Mouse (Mus musculus) midbrain, embryonic 13.5 days (tissue): ENCODE data around the gene Gm28269. TPM values are rescaled to one million over a fixed set of nuclear protein-coding genes. Genes with fewer than 3 reads are reported as not detected.

Experiments
- ATAC-seq: fragments of 200-750 bp; cut with Nextera tagmentation; 2 replicates; pipeline ENCODE4 v1.8.0; 2017; ENCODE audit warnings: mild to moderate bottlenecking, moderate TSS enrichment, moderate library complexity
- H3K27ac ChIP-seq: fragments of 300-500 bp; sonication (generic); 2 replicates; pipeline ENCODE4 v1.5.1; 2015; ENCODE audit warnings: inconsistent platforms, mild to moderate bottlenecking, moderate library complexity
- H3K27me3 ChIP-seq: fragments of 300-500 bp; sonication (generic); 2 replicates; pipeline ENCODE4 v1.6.1; 2015; ENCODE audit warnings: mild to moderate bottlenecking, inconsistent platforms
- H3K36me3 ChIP-seq: fragments of 300-500 bp; sonication (generic); 2 replicates; pipeline ENCODE4 v1.6.1; 2015; ENCODE audit warnings: mild to moderate bottlenecking, inconsistent platforms
- H3K4me1 ChIP-seq: fragments of 300-500 bp; sonication (generic); replicated peaks from 2 replicates; pipeline ENCODE4 v1.6.1; 2015; ENCODE audit warnings: inconsistent platforms
- H3K4me2 ChIP-seq: fragments of 300-500 bp; sonication (generic); replicated peaks from 2 replicates; pipeline ENCODE4 v1.6.1; 2015; ENCODE audit warnings: moderate library complexity, mild to moderate bottlenecking, inconsistent platforms
- H3K4me3 ChIP-seq: fragments of 300-500 bp; sonication (generic); replicated peaks from 2 replicates; pipeline ENCODE4 v1.5.1; 2015; ENCODE audit warnings: mild to moderate bottlenecking, inconsistent platforms
- H3K9ac ChIP-seq: fragments of 300-500 bp; sonication (generic); replicated peaks from 2 replicates; pipeline ENCODE4 v1.6.1; 2015; ENCODE audit warnings: mild to moderate bottlenecking, inconsistent platforms
- H3K9me3 ChIP-seq: fragments of 300-500 bp; sonication (generic); 2 replicates; pipeline ENCODE4 v1.6.1; 2016; ENCODE audit warnings: mild to moderate bottlenecking, inconsistent platforms
- WGBS: fragments of 180-500 bp; shearing (Covaris S2); methylation state at CpG from one replicate; pipeline ENCODE4 v1.1.7; 2015; 5-methylcytosine and 5-hydroxymethylcytosine counted together
- polyA plus RNA-seq: library from polyadenylated mRNA; unstranded; fragments of >200 nt; fragmentation: Nextera tagmentation; extraction: Ambion mirVana; gene quantifications from 2 replicates; pipeline ENCODE4 v1.2.1, GENCODE M21; 2015

Gene Gm28269
- polyA plus RNA-seq, result not detected in 2 replicates

GRCm38 (mm10) chrX:21744997-21745396, at the start of gene Gm28269:
Gene Gm28269, minus strand, starts transcription at chrX:21745097.
- H3K9me3 ChIP-seq, result no peaks in the 10 kb centered on the region
- H3K4me3 ChIP-seq, result no peak within 1 kb of the TSS
- H3K27ac ChIP-seq, result no peak within 1 kb of the TSS
- H3K36me3 ChIP-seq, result no peaks in the 10 kb centered on the region
- no peaks in the 10 kb centered on the region for H3K4me1 ChIP-seq
- ATAC-seq, result no peak
- H3K9ac ChIP-seq, result no peak within 1 kb of the TSS
- no peaks in the 10 kb centered on the region for H3K27me3 ChIP-seq
- no peak within 1 kb of the TSS for H3K4me2 ChIP-seq

GRCm38 (mm10) chrX:21716885-21717284, 28.0 kb downstream of the Gm28269 start:
- Histone ChIP-seq H3K9ac (no peak overlapping the region), H3K27me3 (no peaks in the 10 kb centered on the region), H3K4me2 (no peak overlapping the region), H3K4me1 (no peaks in the 10 kb centered on the region), H3K36me3 (no peaks in the 10 kb centered on the region), H3K27ac (no peak overlapping the region), H3K9me3 (no peaks in the 10 kb centered on the region), H3K4me3 (no peak overlapping the region)
- WGBS, result 93% methylated on average over 2 of the region's 2 CpGs
- ATAC-seq, result no peak

GRCm38 (mm10) chrX:21715293-21715692, 29.6 kb downstream of the Gm28269 start:
- H3K9ac ChIP-seq, result no peak overlapping the region
- 64% methylated on average over 5 of the region's 5 CpGs for WGBS

DNA sequence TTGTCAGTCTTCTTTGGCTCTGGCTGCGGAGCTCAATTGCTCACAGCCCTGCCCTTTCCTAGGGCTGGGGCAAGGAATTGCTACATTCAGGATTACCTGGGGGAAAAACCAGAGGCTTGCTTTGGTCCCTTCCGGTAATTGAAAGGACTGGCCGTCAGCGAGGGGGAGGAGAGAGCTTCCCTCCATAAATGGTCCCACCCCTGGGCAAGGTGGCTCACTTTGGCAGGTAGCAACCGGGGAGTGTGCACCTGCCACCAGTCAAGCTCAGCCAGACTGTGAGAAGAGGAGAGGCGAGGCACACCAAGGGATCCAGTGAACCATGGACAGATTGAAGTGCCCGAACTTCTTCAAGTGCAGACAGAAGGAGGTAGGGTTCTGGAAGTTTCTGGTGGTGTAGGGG, 30.1 kb downstream of the Gm28269 start, which contains the start of gene Slc6a14:
TSS of gene Slc6a14 (plus strand) at position 68 of the 400 bp plus-strand sequence.
- Histone ChIP-seq H3K36me3 (no peaks in the 10 kb centered on the region), H3K4me2 (no peak within 1 kb of the TSS), H3K27ac (no peak within 1 kb of the TSS), H3K27me3 (no peaks in the 10 kb centered on the region), H3K4me1 (no peaks in the 10 kb centered on the region), H3K4me3 (no peak within 1 kb of the TSS), H3K9ac (no peak within 1 kb of the TSS), H3K9me3 (no peaks in the 10 kb centered on the region)
- 71% methylated on average over 7 of the region's 7 CpGs for WGBS
- ATAC-seq, result no peak

More at GRCm38 (mm10) chrX:21715293-21715692, 29.6 kb downstream of the Gm28269 start:
- no peaks in the 10 kb centered on the region for H3K36me3 ChIP-seq
- ATAC-seq, result no peak
- H3K27me3 ChIP-seq, result no peaks in the 10 kb centered on the region
- H3K27ac ChIP-seq, result no peak overlapping the region
- no peaks in the 10 kb centered on the region for H3K4me1 ChIP-seq
- no peak overlapping the region for H3K4me2 ChIP-seq
- H3K9me3 ChIP-seq, result no peaks in the 10 kb centered on the region
- H3K4me3 ChIP-seq, result no peak overlapping the region

DNA sequence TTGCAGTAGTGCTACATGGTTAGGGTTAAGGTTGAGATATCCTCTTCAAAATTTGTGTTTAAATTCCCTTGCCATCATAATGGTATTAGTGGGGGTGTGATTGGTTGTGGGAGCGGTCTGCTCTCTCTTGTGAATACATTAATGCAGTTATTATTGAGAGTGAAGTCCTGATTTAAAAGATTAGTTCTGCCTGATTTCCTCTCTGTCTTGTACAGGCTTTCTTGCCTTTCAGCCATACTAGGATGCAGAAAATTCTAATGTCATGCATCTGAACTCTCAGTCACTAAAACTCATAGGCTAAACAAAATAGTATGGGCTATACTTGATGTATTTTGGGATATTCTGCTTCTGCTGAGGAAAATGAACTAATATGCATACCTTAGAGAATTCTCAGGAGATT, 40.4 kb downstream of the Gm28269 start:
- Histone ChIP-seq H3K9me3 (no peaks in the 10 kb centered on the region), H3K9ac (no peak overlapping the region), H3K4me1 (no peaks in the 10 kb centered on the region), H3K36me3 (no peaks in the 10 kb centered on the region), H3K27ac (no peak overlapping the region), H3K4me3 (no peak overlapping the region), H3K27me3 (no peaks in the 10 kb centered on the region), H3K4me2 (no peak overlapping the region)
- WGBS, result 30% methylated on average over 1 of the region's 1 CpGs
- no peak for ATAC-seq

DNA sequence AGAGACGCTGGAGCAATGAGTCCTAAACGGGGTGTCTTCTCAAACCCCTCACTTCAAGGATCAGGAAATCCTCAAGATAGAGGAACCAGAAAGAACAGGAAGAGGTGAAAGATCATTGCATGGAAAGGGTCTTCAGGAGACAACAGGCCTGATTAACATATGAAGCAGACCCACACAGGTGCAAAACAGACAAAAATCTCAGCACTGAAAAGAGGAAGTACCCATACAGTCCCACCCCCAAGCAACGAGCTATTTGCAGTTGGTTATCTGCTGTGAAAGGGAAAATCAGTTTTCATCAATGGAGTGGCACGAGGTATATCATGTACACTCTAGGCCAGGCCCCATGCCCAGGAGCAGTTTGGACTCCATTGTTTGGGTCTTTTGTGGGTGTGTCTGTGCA, 43.3 kb downstream of the Gm28269 start:
- Histone ChIP-seq H3K9me3 (no peaks in the 10 kb centered on the region), H3K9ac (no peak overlapping the region), H3K36me3 (no peaks in the 10 kb centered on the region), H3K4me2 (no peak overlapping the region), H3K27ac (no peak overlapping the region), H3K4me3 (no peak overlapping the region), H3K27me3 (no peaks in the 10 kb centered on the region), H3K4me1 (no peaks in the 10 kb centered on the region)
- WGBS, result 80% methylated on average over 4 of the region's 4 CpGs
- ATAC-seq, result no peak

- Histone ChIP-seq H3K4me3 (no peak overlapping the region), H3K9ac (no peak overlapping the region), H3K9me3 (no peaks in the 10 kb centered on the region), H3K4me2 (no peak overlapping the region), H3K27me3 (no peaks in the 10 kb centered on the region), H3K27ac (no peak overlapping the region), H3K4me1 (no peaks in the 10 kb centered on the region), H3K36me3 (no peaks in the 10 kb centered on the region)
- 88% methylated on average over 3 of the region's 3 CpGs for WGBS
- ATAC-seq, result no peak
These were observed 49.2 kb downstream of the Gm28269 start for GRCm38 (mm10) chrX:21695687-21696086.

DNA sequence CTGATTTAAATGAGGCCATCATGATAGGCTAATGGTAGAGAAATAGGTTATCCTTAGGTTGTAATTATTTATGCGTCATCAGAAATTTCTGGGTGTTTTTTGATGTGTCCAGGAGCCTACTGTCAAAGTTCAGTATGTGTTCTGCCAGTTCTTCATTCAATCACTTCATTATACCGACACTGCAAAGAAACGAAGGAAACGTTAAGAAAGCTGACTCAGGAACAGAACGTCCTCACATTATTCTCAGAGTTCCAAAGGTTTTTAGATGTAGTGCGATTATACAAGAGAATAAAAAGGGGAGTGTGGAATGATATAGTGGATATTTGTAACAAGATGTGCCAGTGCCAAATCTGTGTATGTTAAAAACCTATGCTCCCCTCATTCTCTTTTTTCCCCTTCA, 49.7 kb downstream of the Gm28269 start:
- no peak overlapping the region for H3K9ac ChIP-seq
- H3K4me3 ChIP-seq, result no peak overlapping the region
- no peaks in the 10 kb centered on the region for H3K27me3 ChIP-seq
- H3K36me3 ChIP-seq, result no peaks in the 10 kb centered on the region
- no peak for ATAC-seq
- H3K9me3 ChIP-seq, result no peaks in the 10 kb centered on the region
- no peak overlapping the region for H3K27ac ChIP-seq
- no peak overlapping the region for H3K4me2 ChIP-seq
- H3K4me1 ChIP-seq, result no peaks in the 10 kb centered on the region
- 80% methylated on average over 6 of the region's 6 CpGs for WGBS

Other genes starting within 250 kb of the Gm28269 start
- gene Slc6a14, start 30.2 kb downstream of the Gm28269 start, polyA plus RNA-seq, result not detected in 2 replicates